Mouse (Mus musculus) CD4-positive helper T cell, adult 2 months (primary cell): ENCODE data around the gene Hoxa6.

Source experiments
- DNase-seq: peaks from one replicate; pipeline ENCODE4 v3.0.0-alpha.2; 2012; ENCODE audit warnings: low read depth, missing footprints, low spot score

The Hoxa6 gene

DNA sequence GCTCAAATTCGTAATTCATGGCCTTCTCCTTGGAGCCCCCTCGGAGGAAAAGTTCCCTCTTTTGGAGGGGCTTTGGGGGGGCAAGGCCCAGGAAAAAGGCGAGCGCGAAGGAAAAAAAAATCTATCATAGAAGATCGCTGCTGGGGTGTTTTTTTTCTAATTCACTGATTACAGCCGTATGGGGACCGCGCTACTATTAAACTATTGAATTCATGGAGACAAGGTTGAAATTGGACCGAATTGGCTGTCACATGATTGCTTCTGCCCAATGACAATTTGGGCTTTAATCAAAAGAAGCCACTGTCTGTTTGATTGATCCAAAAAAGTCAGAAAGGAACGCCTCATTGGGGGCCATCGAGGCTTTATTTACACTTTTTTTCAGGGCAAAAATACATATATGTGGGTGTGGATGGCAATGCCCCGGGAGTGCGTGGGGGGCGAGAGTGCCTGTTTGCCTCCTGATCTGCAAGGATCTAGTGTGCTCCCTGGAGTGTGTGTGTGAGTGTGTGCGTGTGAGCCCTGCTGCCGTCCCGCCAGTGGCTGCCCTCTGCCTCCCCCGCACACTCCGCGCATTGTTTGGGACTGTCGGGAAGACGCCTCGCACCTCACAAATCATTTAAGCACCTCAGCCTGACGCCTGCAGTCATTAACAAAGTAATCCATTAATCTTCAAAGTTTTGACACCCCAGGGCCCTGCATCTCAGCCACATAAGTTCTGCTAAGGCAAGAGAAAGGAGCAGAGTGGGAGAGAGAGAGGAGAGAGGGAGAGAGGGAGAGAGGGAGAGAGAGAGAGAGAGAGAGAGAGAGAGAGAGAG, 43.7 kb downstream of the Hoxa6 start, which contains the start of gene Hoxa2:
TSS of gene Hoxa2 (minus strand) at position 206 of the 815 bp plus-strand sequence.
- DNase-seq: no peak

DNA sequence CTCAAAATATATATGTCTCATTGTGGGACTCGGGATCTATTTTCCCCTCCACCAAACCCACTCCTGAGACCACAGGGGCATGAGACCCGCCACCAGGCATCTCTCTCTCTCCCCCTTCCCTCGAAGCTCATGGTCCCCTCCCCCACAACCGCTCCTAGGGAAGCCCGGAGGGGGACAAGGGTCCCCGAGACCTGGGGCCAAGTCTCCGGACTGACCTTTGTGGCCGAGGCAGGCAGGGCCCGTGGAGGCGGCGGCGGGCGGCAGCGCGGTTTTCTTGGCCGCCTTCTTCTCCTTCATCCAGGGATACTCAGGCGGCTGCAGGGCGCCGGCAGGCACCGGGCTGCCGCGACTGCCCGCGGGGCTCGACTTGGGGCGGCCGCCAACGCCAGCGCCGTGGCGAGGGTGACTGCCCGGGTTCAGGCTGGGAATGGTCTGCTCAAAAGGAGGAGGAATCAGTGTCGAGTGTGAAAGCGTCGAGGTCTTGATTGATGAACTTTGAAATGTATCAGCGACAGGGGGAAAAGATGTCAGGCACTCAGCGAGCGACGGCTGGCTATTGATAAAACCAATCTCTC, 44.4 kb downstream of the Hoxa6 start:
- no peak for DNase-seq

DNA sequence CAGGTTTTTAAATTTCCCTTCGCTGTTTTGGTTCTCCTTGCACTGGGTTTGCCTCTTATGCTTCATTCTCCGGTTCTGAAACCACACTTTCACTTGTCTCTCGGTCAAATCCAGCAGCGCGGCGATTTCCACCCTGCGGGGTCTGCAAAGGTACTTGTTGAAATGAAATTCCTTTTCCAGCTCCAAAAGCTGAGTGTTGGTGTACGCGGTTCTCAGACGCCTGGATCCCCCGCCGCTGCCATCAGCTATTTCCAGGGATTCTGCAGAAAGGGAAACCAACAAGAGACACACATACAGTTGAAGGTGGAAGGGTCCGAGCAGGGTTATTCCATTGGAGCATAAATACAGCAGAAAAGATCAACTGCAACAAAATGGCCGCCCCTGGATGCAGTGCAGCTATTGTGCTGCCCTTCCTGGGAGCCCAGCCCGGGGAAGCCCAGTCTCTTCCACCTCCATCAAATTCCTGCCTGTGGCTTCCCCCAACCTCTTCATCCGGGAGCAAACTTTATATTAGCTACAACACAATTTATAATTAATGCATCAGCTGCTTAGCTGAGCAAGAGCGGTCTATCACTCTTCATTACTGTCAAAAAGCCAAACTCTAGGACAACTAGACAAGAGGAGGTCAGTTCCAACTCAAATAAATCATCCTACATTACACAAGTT, 45.0 kb downstream of the Hoxa6 start:
- DNase-seq: no peak

DNA sequence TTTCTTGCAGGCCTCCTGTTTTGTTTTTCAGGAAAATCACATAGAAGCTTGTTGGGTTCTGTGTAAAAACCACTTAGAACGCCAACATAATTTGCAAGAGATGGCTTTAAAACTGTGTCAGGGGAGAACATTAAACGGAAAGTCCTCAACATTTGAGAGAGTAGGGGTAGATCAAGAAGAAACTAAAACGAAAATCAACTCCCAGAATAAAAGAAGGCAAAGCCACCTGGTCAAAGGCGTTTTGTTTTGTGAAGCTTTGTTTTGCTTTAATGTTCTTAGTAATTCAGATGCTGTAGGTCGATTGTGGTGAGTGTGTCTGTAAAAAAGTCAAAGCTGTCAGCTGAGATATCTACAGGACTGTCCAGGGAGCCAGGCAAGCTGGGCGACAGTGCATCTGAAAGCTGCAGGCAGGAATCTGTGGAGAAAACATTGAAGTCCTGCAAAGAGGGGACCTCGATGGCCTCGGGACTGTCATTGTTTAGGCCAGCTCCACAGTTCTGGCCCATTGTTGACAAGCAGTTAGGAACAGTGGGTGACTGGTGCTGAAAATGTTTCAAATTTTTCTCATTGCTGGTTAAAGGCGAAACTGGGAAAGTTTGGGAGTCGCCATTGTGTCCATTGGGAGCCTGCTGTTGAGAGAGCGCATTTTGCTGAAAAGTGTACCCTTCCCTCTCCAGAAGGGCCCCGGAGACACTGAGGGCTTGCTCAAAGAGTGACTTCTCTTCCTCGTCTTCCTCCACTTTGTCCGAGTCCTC, 45.7 kb downstream of the Hoxa6 start:
- no peak for DNase-seq

DNA sequence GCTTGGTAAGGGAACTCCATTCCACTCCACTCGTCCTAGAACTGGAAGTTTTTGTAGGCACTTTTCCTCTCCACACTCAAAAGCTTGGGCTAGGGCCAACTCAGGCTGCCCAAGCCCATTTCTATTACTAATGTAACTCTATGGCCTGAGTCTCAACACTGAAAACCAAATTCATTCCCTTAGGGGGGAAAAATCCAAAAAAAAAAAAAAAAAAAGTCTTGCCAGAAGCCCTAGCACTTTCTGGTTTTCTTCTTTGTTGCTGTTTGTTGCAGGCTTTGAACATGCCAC, 46.5 kb downstream of the Hoxa6 start:
- DNase-seq: no peak

DNA sequence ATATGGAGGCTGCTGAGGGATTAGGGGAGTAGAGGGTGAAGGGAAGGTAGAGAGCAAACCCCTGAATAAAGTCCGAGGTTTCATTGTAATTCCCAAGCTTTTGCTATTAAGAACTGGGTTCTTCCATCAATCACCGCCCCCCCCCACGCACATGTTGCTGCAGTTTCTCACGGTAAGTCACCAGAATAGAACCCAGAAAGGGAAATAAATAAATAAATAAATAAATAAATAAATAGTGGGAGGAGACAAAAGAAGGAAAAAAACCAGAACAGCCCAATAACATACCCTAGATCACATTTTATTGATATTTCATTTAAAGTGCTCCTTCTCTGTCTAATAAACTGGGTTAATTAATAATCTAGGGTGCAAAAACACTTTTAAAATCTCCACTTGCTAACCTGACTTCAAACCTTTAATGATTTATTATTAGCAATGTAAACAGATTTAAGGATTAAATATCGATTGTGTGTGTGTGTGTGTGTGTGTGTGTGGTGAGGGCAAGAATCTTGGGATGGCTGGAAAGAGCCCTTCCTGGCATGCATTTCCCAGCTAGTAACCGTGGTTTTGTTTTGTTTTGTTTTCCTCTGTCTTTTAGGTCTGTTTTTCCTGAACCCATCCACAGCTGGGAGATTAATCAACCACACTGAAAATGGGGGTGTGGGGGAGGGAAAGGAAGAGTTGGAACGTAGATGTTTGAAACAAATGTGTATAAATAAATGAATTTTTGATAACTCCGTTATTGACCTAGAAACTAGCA, 47.0 kb downstream of the Hoxa6 start:
- no peak for DNase-seq

DNA sequence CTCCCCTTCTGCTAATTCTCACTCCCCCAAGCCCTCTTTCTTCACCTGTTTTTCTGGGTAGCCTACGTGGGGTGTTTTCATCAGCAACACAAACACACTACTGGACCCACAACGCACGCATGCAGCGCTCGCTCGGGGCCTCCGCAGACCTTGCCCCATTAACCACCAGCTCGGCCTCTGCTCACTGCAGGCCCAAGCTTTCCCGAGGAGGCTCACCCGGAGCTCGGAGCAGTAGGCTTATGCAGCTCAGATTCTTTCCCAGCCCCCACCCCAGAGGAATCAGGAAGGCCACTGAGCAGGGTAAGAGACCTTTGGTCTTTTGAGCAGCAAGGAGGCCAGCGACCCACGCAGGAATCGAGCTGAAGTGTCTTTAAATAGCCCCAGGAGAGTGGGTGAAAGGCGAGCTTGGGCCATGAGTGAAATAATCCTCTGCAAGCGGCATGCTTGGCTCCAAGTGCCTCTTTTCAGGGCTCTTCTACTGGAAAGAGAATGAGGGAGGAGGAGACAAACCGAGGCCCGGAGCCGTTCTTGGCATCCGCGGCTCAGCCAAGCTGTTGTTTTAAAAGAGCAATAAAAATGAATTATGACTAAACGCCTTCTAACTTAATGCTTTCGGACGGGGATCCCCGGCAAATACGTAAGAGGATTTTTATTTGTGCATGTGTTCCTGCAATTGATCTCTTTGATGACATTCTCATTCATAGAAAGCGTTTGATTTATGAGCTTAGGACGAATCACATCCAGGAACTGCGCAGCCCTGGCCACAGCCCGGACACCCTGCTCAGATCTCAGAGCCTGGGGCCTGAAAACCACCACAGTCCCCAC, 47.8 kb downstream of the Hoxa6 start:
- DNase-seq: no peak

DNA sequence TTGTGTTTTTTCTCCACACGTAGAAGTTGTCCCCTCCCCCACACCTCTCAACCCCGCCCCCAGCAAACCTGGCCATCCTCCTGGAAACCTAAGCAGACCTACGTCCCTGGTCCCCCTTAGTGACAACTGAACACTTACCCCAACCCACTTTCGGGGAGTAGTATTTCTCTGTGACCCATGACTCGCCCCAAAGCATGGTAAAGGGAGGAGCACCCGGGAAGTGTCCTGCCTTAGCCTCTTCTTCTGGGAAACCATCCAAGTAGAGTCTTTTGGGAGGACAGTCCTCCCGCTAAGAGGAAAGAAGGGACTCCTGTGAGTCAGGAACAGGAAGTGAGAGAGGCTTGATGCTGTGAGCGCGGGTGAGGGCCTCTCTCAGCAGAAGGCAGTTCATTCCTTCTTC, 48.5 kb downstream of the Hoxa6 start:
- DNase-seq: no peak

DNA sequence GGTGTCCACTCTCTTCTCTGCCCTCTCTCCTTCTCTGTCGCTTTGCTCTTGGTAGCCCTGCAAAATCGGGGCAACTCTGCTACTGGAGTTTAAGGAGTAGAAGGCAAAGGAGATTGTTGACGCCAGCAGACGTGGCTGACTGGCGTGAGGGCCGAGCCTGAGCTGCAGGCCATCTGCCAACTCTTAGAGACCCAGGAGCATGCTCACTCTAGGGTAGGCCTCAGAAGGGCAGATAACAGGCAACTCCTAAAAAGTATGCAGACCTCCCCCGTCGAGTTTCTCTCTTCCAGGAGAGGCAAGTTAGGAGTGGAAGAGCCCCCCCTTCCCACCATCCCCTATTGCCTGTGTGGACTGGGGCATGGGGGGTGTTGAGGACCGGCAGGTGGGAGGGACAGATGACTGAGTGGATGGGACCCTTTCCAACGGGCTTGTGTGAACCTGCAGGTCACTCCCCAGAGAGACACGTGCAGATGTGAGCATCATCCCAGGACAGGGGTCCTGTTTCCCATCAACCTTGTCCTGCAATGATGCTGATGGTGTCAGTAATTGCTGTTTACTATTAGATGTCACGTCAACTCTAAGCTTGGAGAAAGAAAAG, 49.3 kb downstream of the Hoxa6 start:
- DNase-seq: no peak

DNA sequence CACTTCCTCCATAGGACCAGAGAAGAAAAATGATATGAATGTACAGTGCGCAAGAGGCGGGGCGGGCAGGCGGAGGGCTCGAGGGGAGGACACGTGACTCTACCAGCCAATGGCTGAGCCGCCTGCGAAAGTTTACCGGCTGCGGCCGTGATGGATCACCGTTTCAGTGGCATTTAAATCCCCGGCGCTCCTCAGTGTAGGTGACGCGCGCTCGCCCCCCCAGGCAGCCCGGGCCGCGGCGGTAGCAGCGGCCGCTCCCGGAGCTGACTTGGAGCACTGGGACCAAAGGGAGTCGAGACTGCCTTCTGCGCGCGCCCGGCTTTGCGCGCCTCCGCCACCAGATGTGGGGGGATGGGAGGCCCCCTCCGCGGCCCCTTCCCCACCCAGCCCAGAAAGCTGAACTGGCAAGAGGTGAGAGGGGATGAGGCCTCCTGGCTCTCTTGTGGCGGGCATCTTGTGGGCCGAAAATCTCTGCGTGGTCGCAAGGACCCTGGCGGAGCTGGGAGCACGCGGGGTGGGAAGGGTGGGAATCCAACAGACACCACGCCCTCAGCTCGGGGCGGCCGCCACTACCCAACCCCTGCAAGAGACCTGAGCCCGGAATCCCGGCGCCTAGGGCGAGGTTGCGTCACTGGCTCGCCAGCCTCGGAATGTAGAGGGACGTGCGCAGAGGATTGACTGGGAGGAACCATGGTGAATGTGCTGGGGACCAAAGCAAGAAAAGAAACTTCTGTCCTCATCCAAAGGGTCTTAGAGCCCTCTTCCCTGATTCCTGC, 50.1 kb downstream of the Hoxa6 start, which contains the start of gene Hoxa1:
TSS of gene Hoxa1 (minus strand) at position 42 of the 776 bp plus-strand sequence.
- peak; percentile 82 for DNase-seq

DNA sequence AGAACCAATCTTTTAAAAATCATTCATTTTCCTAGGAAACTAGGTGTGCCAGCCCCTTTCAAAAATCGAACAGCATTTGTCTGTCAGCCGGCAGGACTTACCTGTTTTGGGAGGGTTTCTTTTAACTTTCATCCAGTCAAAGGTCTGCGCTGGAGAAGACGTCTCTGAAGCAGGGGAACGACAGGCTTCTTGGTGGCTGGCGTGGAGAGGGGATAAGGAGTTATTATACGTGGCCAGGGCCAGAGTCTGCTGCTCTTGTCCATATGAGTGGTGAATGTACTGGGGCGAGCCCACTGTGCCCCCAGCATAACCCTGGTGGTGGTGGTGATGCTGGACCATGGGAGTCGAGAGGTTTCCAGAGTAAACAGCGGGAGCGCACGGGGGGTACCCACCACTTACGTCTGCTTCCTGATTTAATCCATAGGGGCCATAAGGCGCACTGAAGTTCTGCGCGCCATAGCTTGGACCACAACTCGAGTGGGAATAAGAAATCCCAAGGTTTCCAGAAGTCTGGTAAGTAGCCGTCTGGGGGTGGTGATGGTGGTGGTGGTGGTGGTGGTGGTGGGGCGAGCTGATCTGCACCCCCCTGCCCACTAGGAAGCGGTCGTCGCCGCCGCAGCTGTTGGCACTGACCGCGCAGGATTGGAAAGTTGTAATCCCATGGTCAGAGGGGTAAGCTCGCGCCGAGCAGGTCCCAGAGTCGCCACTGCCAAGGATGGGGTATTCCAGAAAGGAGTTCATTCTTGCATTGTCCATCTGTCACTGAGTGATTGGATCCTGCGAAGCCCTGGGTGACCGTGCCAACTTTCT, 50.9 kb downstream of the Hoxa6 start:
- DNase-seq: no peak

DNA sequence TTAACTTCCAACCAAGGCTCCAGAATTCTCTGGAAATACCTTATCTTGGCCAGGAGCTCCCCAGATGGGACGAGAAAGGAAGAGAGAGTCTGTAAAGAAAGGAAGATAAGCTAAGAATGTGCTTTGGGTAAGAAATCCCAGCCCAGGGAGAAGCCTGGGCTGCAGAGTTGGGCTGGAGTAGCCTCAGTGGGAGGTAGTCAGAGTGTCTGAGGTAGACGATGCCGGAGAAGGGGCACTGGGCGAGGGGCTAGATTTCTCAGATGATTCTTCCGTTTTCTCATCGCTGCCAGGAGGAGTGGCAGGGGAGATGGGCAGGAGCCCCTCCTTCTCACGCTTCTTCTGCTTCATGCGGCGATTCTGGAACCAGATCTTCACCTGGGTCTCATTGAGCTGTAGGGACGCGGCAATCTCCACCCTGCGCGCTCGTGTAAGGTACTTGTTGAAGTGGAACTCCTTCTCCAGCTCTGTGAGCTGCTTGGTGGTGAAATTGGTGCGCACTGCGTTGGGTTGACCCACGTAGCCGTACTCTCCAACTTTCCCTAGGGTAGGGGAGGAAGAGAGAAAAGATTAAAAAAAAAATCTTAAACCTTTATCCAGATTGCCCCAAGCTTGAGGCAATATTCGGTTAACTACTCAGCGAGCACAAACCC, 51.8 kb downstream of the Hoxa6 start:
- DNase-seq: no peak
